Mouse (Mus musculus): ENCODE measurements around the gene Tnrc6a.

The Tnrc6a gene

GRCm38 (mm10) chr7:123126056-123126455, 2.4 kb downstream of the Tnrc6a start:
- no peak for DNase-seq

GRCm38 (mm10) chr7:123127301-123127700, 3.6 kb downstream of the Tnrc6a start:
- DNase-seq, result peak in 1 of 2 experiments; percentile 26

- DNase-seq, result no peak
Observed at GRCm38 (mm10) chr7:123127981-123128380, 4.3 kb downstream of the Tnrc6a start.

GRCm38 (mm10) chr7:123129061-123129460, 5.4 kb downstream of the Tnrc6a start:
- DNase-seq, result no peak

GRCm38 (mm10) chr7:123130198-123130597, 6.5 kb downstream of the Tnrc6a start:
- DNase-seq, result no peak

GRCm38 (mm10) chr7:123132401-123132800, 8.7 kb downstream of the Tnrc6a start:
- DNase-seq, result no peak

GRCm38 (mm10) chr7:123134876-123135275, 11.2 kb downstream of the Tnrc6a start:
- DNase-seq, result no peak

- DNase-seq, result no peak
Observed at GRCm38 (mm10) chr7:123135655-123136054, 12.0 kb downstream of the Tnrc6a start.

GRCm38 (mm10) chr7:123138001-123138400, 14.3 kb downstream of the Tnrc6a start:
- no peak for DNase-seq

GRCm38 (mm10) chr7:123146141-123146846, 22.6 kb downstream of the Tnrc6a start:
- DNase-seq, result no peak

- no peak for DNase-seq
Observed at GRCm38 (mm10) chr7:123147787-123148186, 24.1 kb downstream of the Tnrc6a start.

GRCm38 (mm10) chr7:123148935-123149334, 25.2 kb downstream of the Tnrc6a start:
- no peak for DNase-seq

GRCm38 (mm10) chr7:123162346-123162745, 38.7 kb downstream of the Tnrc6a start:
- DNase-seq, result no peak

- peak in 1 of 2 experiments; percentile 28 for DNase-seq
Observed at GRCm38 (mm10) chr7:123167436-123167835, 43.8 kb downstream of the Tnrc6a start.

- no peak for DNase-seq
Observed at GRCm38 (mm10) chr7:123169618-123170017, 45.9 kb downstream of the Tnrc6a start.

- no peak for DNase-seq
Observed at GRCm38 (mm10) chr7:123172101-123172500, 48.4 kb downstream of the Tnrc6a start.

GRCm38 (mm10) chr7:123177215-123177614, 53.5 kb downstream of the Tnrc6a start:
- DNase-seq, result no peak

GRCm38 (mm10) chr7:123181787-123182701, 58.4 kb downstream of the Tnrc6a start:
- peak; percentile 31 to 63 for DNase-seq

GRCm38 (mm10) chr7:123184891-123185290, 61.2 kb downstream of the Tnrc6a start:
- DNase-seq, result peak; percentile 39 to 79

GRCm38 (mm10) chr7:123186463-123186862, 62.8 kb downstream of the Tnrc6a start:
- no peak for DNase-seq

GRCm38 (mm10) chr7:123187246-123187645, 63.6 kb downstream of the Tnrc6a start:
- DNase-seq, result no peak

- no peak for DNase-seq
Observed at GRCm38 (mm10) chr7:123188462-123188861, 64.8 kb downstream of the Tnrc6a start.

GRCm38 (mm10) chr7:123189762-123190161, 66.1 kb downstream of the Tnrc6a start:
- DNase-seq, result no peak

GRCm38 (mm10) chr7:123191731-123192130, 68.0 kb downstream of the Tnrc6a start:
- DNase-seq, result no peak
